Mouse (Mus musculus) myocyte (in vitro differentiated cells): ENCODE data around the gene Adcy10.

ENCODE experiments used
- MYOD1 ChIP-seq, 3 experiments: IDR thresholded peaks; one replicate each; pipeline ENCODE4 v1.6.1; 2011; ENCODE audit warnings: control low read depth in 2 of 3, low read depth in 2 of 3, mild to moderate bottlenecking in 2 of 3, moderate library complexity in 1 of 3; ENCODE audit not compliant: insufficient read length in 2 of 3, control insufficient read depth in 1 of 3
- POLR2A ChIP-seq: IDR thresholded peaks from one replicate; pipeline ENCODE4 v1.6.1; 2011; ENCODE audit warnings: low read depth, mild to moderate bottlenecking, control low read depth, moderate library complexity; ENCODE audit not compliant: insufficient read length
- POLR2AphosphoS2 ChIP-seq: IDR thresholded peaks from one replicate; pipeline ENCODE4 v1.6.1; 2011; ENCODE audit warnings: low read depth, control low read depth; ENCODE audit not compliant: insufficient read length
- TCF12 ChIP-seq: IDR thresholded peaks from one replicate; pipeline ENCODE4 v1.6.1; 2011; ENCODE audit warnings: mild to moderate bottlenecking, control low read depth; ENCODE audit not compliant: poor library complexity, insufficient read depth, severe bottlenecking
- USF1 ChIP-seq: IDR thresholded peaks from one replicate; pipeline ENCODE4 v1.6.1; 2011; ENCODE audit warnings: low read depth, mild to moderate bottlenecking, control low read depth, moderate library complexity

- TF ChIP-seq POLR2A, result no peak
- TF ChIP-seq TCF12, result no peak
- TF ChIP-seq POLR2AphosphoS2, result no peak
- TF ChIP-seq MYOD1 (IDR thresholded peaks at IDR 0.05; ENCODE audit: control insufficient read depth in 1 of 3, insufficient read length in 2 of 3, low read depth in 2 of 3), result no peak
- no peak for TF ChIP-seq USF1
Observed at GRCm38 (mm10) chr1:165625896-165626295, 140.9 kb downstream of the Adcy10 start.
